In genomic region chr6:125422051-125422822, GRCm38 (mm10) we compare ENCODE assay signal across 8 mouse cellular contexts. TPM values are rescaled to one million over a fixed set of nuclear protein-coding genes. Genes with fewer than 3 reads are reported as not detected.
DNase-seq lines count a peak whose midpoint lies in the region; ATAC-seq and TF ChIP-seq lines count a peak whose summit lies in the region.

No protein-coding gene starts in this region.

- DNase-seq in right cerebral cortex, postnatal 14 days = peak; percentile 25
- DNase-seq in right cerebral cortex, adult 2 months (ENCODE audit: low spot score in 2 of 2) = no peak
- DNase-seq in heart, postnatal 0 days (ENCODE audit: low spot score) = peak; percentile 50
- peak; percentile 83 to 85 for DNase-seq in kidney, postnatal 25 days
- peak; percentile 15 for DNase-seq in spleen, adult 12 weeks (ENCODE audit: low spot score)
- DNase-seq in frontal cortex, adult 2 months (ENCODE audit: extremely low spot score in 1 of 2, low spot score in 1 of 2) = no peak

- peaks cover 47% of the 10 kb centered on the region for H3K4me1 ChIP-seq in embryonic facial prominence, embryonic 13.5 days
- peaks cover 3% of the 10 kb centered on the region; the same call in 1 of the 2 replicates for H3K4me1 ChIP-seq in heart, postnatal 0 days (ENCODE audit: control insufficient read depth, insufficient read depth)
- H3K4me1 ChIP-seq in megakaryocyte, embryonic 14.5 days = peaks cover 80% of the 10 kb centered on the region

- peaks cover 4% of the 10 kb centered on the region; the same call in 1 of the 2 replicates for H3K27me3 ChIP-seq in embryonic facial prominence, embryonic 13.5 days
- peaks cover 5% of the 10 kb centered on the region; the same call in 1 of the 2 replicates for H3K27me3 ChIP-seq in heart, postnatal 0 days (ENCODE audit: control insufficient read depth, insufficient read depth, low read length)
- peaks cover 2% of the 10 kb centered on the region for H3K27me3 ChIP-seq in megakaryocyte, embryonic 14.5 days (replicated peaks)

- H3K27ac ChIP-seq in embryonic facial prominence, embryonic 13.5 days = peak overlapping the region; percentile 62
- no peak overlapping the region for H3K27ac ChIP-seq in heart, postnatal 0 days (ENCODE audit: low read depth)

- H3K9me3 ChIP-seq in embryonic facial prominence, embryonic 13.5 days = no peaks in the 10 kb centered on the region
- H3K9me3 ChIP-seq in heart, postnatal 0 days (replicated peaks; ENCODE audit: control insufficient read depth, low read length) = no peaks in the 10 kb centered on the region
- no peaks in the 10 kb centered on the region for H3K9me3 ChIP-seq in megakaryocyte, embryonic 14.5 days

- TF ChIP-seq EP300 in heart, postnatal 0 days (IDR thresholded peaks at IDR 0.05; ENCODE audit: low read depth) = no peak

- peak overlapping the region; percentile 45 for H3K4me2 ChIP-seq in embryonic facial prominence, embryonic 13.5 days
- peak overlapping the region; percentile 28 for H3K4me2 ChIP-seq in heart, postnatal 0 days (ENCODE audit: low read depth, low read length)

- 0 out of 2 replicates have a peak, but pooled peaks have one; percentile 52 for ATAC-seq in embryonic facial prominence, embryonic 13.5 days (ENCODE audit: insufficient number of reproducible peaks, insufficient read depth, low FRiP score, low TSS enrichment, low read depth)
- 0 out of 2 replicates have a peak, but pooled peaks have one; percentile 17 for ATAC-seq in heart, postnatal 0 days (ENCODE audit: insufficient read depth, low read depth)

- no peak overlapping the region for H3K4me3 ChIP-seq in embryonic facial prominence, embryonic 13.5 days
- peak overlapping the region; percentile 6; the same call in 1 of the 2 replicates for H3K4me3 ChIP-seq in heart, postnatal 0 days (ENCODE audit: low read depth, low read length)
- H3K4me3 ChIP-seq in megakaryocyte, embryonic 14.5 days (replicated peaks) = peak overlapping the region; percentile 93

- no peak for TF ChIP-seq CTCF in heart, postnatal 0 days (IDR thresholded peaks at IDR 0.05; ENCODE audit: low read depth)

- H3K36me3 ChIP-seq in embryonic facial prominence, embryonic 13.5 days = no peaks in the 10 kb centered on the region
- no peaks in the 10 kb centered on the region for H3K36me3 ChIP-seq in heart, postnatal 0 days (replicated peaks; ENCODE audit: control insufficient read depth, insufficient read depth, low read length)
- H3K36me3 ChIP-seq in megakaryocyte, embryonic 14.5 days (replicated peaks; ENCODE audit: low read length) = peaks cover 4% of the 10 kb centered on the region

- 20% methylated on average over 19 of the region's 20 CpGs for WGBS in embryonic facial prominence, embryonic 13.5 days
- 20% methylated on average over 20 of the region's 20 CpGs for WGBS in heart, postnatal 0 days

- peak overlapping the region; percentile 12; the same call in 1 of the 2 replicates for H3K9ac ChIP-seq in embryonic facial prominence, embryonic 13.5 days
- H3K9ac ChIP-seq in heart, postnatal 0 days (replicated peaks; ENCODE audit: low read depth, low read length) = no peak overlapping the region

RNA-seq across cellular contexts. Expression of gene Plekhg6, which starts 41.6 kb away (rescaled TPM):
- 1.1 and 1.3 TPM in 2 replicates for polyA plus RNA-seq in embryonic facial prominence, embryonic 13.5 days (2015; fragmentation: Nextera tagmentation; extraction: Ambion mirVana)
- total RNA-seq in heart, postnatal 0 days (2014; rRNA removed; ENCODE audit: low replicate concordance) = not detected in 2 replicates
- 0.05 and 0.10 TPM in 2 replicates for polyA plus RNA-seq in heart, postnatal 0 days (2015; fragmentation: Nextera tagmentation; extraction: Ambion mirVana)
- polyA plus RNA-seq in megakaryocyte, embryonic 14.5 days (2012; ENCODE audit: insufficient read depth, low replicate concordance) = 0.39 TPM in 1 of 2 replicates, not detected in the other
- polyA plus RNA-seq in frontal cortex, adult 2 months (2012; rRNA removed) = 0.04 and 0.13 TPM in 2 replicates

Comparison
In these comparisons a context has a peak if more than half of its experiments do, and no peak if none do; other contexts are left out.
1. DNase-seq: peak in right cerebral cortex, postnatal 14 days (single experiment), heart, postnatal 0 days (single experiment), kidney, postnatal 25 days (2 of 2) and spleen, adult 12 weeks (single experiment); none in right cerebral cortex, adult 2 months (0 of 2) and frontal cortex, adult 2 months (0 of 2).